ENCODE assay signal across 23 mouse cellular contexts in genomic region chr19:4502701-4503100, GRCm38 (mm10). TPM values are rescaled to one million over a fixed set of nuclear protein-coding genes. Genes with fewer than 3 reads are reported as not detected.
"Had no signal": no experiment of that assay in that cellular context is flagged by ENCODE, and none has a peak within 500 bp of the region (broad histone marks: within the 10 kb centered on the region; RNA-seq: fewer than 3 reads in every experiment).

No protein-coding gene starts in this region.

- DNase-seq: liver, postnatal 0 days; lung, adult 2 months; lung, postnatal 10 days; lung, postnatal 36 days; right cerebral cortex, postnatal 14 days; thymus, adult 18-20 months; thymus, postnatal 14 days; thymus, postnatal 36 days had no signal

- H3K4me2 ChIP-seq: lung, embryonic 15.5 days; midbrain, embryonic 11.5 days; midbrain, embryonic 13.5 days; midbrain, embryonic 15.5 days; neural tube, embryonic 12.5 days had no signal

- H3K9ac ChIP-seq: liver, postnatal 0 days; lung, embryonic 15.5 days; midbrain, embryonic 13.5 days; midbrain, embryonic 15.5 days; neural tube, embryonic 12.5 days had no signal

- H3K4me3 ChIP-seq: lung, embryonic 15.5 days; megakaryocyte, embryonic 14.5 days; midbrain, embryonic 13.5 days; midbrain, embryonic 15.5 days; neural tube, embryonic 12.5 days had no signal

- H3K36me3 ChIP-seq: lung, embryonic 15.5 days; midbrain, embryonic 13.5 days; midbrain, embryonic 15.5 days; neural tube, embryonic 12.5 days had no signal

- H3K27ac ChIP-seq: lung, embryonic 15.5 days; macrophage; midbrain, embryonic 13.5 days; midbrain, embryonic 15.5 days; neural tube, embryonic 12.5 days had no signal

- H3K9me3 ChIP-seq: lung, embryonic 15.5 days; megakaryocyte, embryonic 14.5 days; midbrain, embryonic 13.5 days; midbrain, embryonic 15.5 days; neural tube, embryonic 12.5 days had no signal

- ATAC-seq: midbrain, embryonic 13.5 days; midbrain, embryonic 15.5 days had no signal

- H3K27me3 ChIP-seq: lung, embryonic 15.5 days; midbrain, embryonic 13.5 days; midbrain, embryonic 15.5 days; neural tube, embryonic 12.5 days had no signal

RNA-seq across cellular contexts. Expression of gene 2010003K11Rik, which starts 4.3 kb away (rescaled TPM):
- total RNA-seq: megakaryocyte progenitor cell, adult 5-6 weeks; midbrain, postnatal 0 days; monocyte, adult 5-6 weeks; neutrophil, adult 5-6 weeks had no signal
- polyA plus RNA-seq: lung, embryonic 15.5 days; macrophage; midbrain, embryonic 11.5 days; midbrain, embryonic 13.5 days; midbrain, embryonic 15.5 days; midbrain, postnatal 0 days; neural tube, embryonic 12.5 days; neural tube, embryonic 14.5 days; spleen, adult 2 months; stomach, embryonic 14.5 days; thymus, postnatal 0 days had no signal

RNA-seq across cellular contexts. Expression of gene Pcx, which starts 7.6 kb away (rescaled TPM):
- total RNA-seq: monocyte, adult 5-6 weeks had no signal

RNA-seq across cellular contexts. Expression of gene Syt12, which starts 25.5 kb away (rescaled TPM):
- total RNA-seq: megakaryocyte progenitor cell, adult 5-6 weeks; monocyte, adult 5-6 weeks; neutrophil, adult 5-6 weeks had no signal
- polyA plus RNA-seq: macrophage had no signal
